ENCODE assay signal across 21 mouse cellular contexts in genomic region chr1:162611191-162611590, GRCm38 (mm10). TPM values are rescaled to one million over a fixed set of nuclear protein-coding genes. Genes with fewer than 3 reads are reported as not detected.
DNase-seq lines count a peak whose midpoint lies in the region; ATAC-seq lines count a peak whose summit lies in the region.
"Had no signal": no experiment of that assay in that cellular context is flagged by ENCODE, and none has a peak within 500 bp of the region (broad histone marks: within the 10 kb centered on the region; RNA-seq: fewer than 3 reads in every experiment).

No protein-coding gene starts in this region.

- no peak overlapping the region for H3K4me2 ChIP-seq in kidney, embryonic 15.5 days
- H3K4me2 ChIP-seq in midbrain, embryonic 14.5 days (ENCODE audit: low read length) = no peak overlapping the region
- H3K4me2 ChIP-seq: embryonic facial prominence, embryonic 13.5 days; forebrain, embryonic 15.5 days; hindbrain, embryonic 12.5 days had no signal

- no peak for DNase-seq in frontal cortex, postnatal 36 days (ENCODE audit: low spot score in 2 of 2)
- peak; percentile 7 to 13 for DNase-seq in kidney, adult 8-10 months
- peak; percentile 26 for DNase-seq in midbrain, embryonic 14.5 days
- no peak for DNase-seq in midbrain, embryonic 10.5 days (ENCODE audit: low spot score)
- DNase-seq: adrenal gland, postnatal 14 days; cerebellum, adult 18-20 months; cerebellum, adult 9-11 months; cerebellum, postnatal 36 days; gastrocnemius, adult 2 months; gastrocnemius, postnatal 25 days; heart, postnatal 10 days; heart, postnatal 4 days had no signal

- no peaks in the 10 kb centered on the region for H3K36me3 ChIP-seq in kidney, embryonic 15.5 days
- H3K36me3 ChIP-seq in midbrain, embryonic 14.5 days (ENCODE audit: control insufficient read depth, insufficient read depth, low read length) = no peaks in the 10 kb centered on the region
- H3K36me3 ChIP-seq in midbrain, embryonic 10.5 days = no peaks in the 10 kb centered on the region
- H3K36me3 ChIP-seq: embryonic facial prominence, embryonic 13.5 days; forebrain, embryonic 15.5 days; hindbrain, embryonic 12.5 days had no signal

- no peak overlapping the region for H3K4me3 ChIP-seq in kidney, embryonic 15.5 days (replicated peaks)
- no peak overlapping the region for H3K4me3 ChIP-seq in midbrain, embryonic 14.5 days (replicated peaks; ENCODE audit: low read depth, low read length)
- no peak overlapping the region for H3K4me3 ChIP-seq in midbrain, embryonic 10.5 days
- H3K4me3 ChIP-seq: embryonic facial prominence, embryonic 13.5 days; forebrain, embryonic 15.5 days; gastrocnemius, adult 2 months; hindbrain, embryonic 12.5 days had no signal

- peak; percentile 18; the same call in 1 of the 2 replicates for ATAC-seq in frontal cortex, adult (ENCODE audit: low TSS enrichment)
- ATAC-seq in kidney, embryonic 15.5 days (replicated peaks; ENCODE audit: low FRiP score) = no peak
- ATAC-seq in midbrain, embryonic 14.5 days (ENCODE audit: low FRiP score, low TSS enrichment) = no peak
- ATAC-seq: activated CD4-positive, CD25-positive, alpha-beta regulatory T cell, adult 4 months; forebrain, embryonic 15.5 days; Patski had no signal

- H3K9me3 ChIP-seq in kidney, embryonic 15.5 days (replicated peaks) = no peaks in the 10 kb centered on the region
- no peaks in the 10 kb centered on the region for H3K9me3 ChIP-seq in midbrain, embryonic 14.5 days (ENCODE audit: control insufficient read depth, low read length)
- H3K9me3 ChIP-seq in midbrain, embryonic 10.5 days (replicated peaks) = no peaks in the 10 kb centered on the region
- H3K9me3 ChIP-seq: embryonic facial prominence, embryonic 13.5 days; forebrain, embryonic 15.5 days; hindbrain, embryonic 12.5 days had no signal

- WGBS in kidney, embryonic 15.5 days = 76% methylated on average over 4 of the region's 4 CpGs
- WGBS in midbrain, embryonic 14.5 days = 40% methylated on average over 4 of the region's 4 CpGs
- WGBS in midbrain, embryonic 10.5 days = 68% methylated on average over 4 of the region's 4 CpGs

- H3K9ac ChIP-seq in kidney, embryonic 15.5 days = no peak overlapping the region
- H3K9ac ChIP-seq in midbrain, embryonic 14.5 days (replicated peaks; ENCODE audit: low read length) = no peak overlapping the region
- H3K9ac ChIP-seq: embryonic facial prominence, embryonic 13.5 days; forebrain, embryonic 15.5 days; hindbrain, embryonic 12.5 days had no signal

- no peaks in the 10 kb centered on the region for H3K27me3 ChIP-seq in kidney, embryonic 15.5 days
- no peaks in the 10 kb centered on the region for H3K27me3 ChIP-seq in midbrain, embryonic 14.5 days (ENCODE audit: control insufficient read depth, insufficient read depth, low read length)
- no peaks in the 10 kb centered on the region for H3K27me3 ChIP-seq in midbrain, embryonic 10.5 days (ENCODE audit: low read depth, poor library complexity, severe bottlenecking)
- H3K27me3 ChIP-seq: CH12.LX; embryonic facial prominence, embryonic 13.5 days; forebrain, embryonic 15.5 days; hindbrain, embryonic 12.5 days had no signal

- H3K27ac ChIP-seq in kidney, embryonic 15.5 days = no peak overlapping the region
- no peak overlapping the region for H3K27ac ChIP-seq in midbrain, embryonic 14.5 days (replicated peaks; ENCODE audit: low read depth, low read length)
- H3K27ac ChIP-seq in midbrain, embryonic 10.5 days (replicated peaks) = no peak overlapping the region
- H3K27ac ChIP-seq: embryonic facial prominence, embryonic 13.5 days; forebrain, embryonic 15.5 days; gastrocnemius, adult 2 months; hindbrain, embryonic 12.5 days had no signal

- no peaks in the 10 kb centered on the region for H3K4me1 ChIP-seq in kidney, embryonic 15.5 days
- H3K4me1 ChIP-seq in midbrain, embryonic 14.5 days (ENCODE audit: control insufficient read depth, insufficient read depth, low read length) = no peaks in the 10 kb centered on the region; the same call in 1 of the 2 replicates
- H3K4me1 ChIP-seq in midbrain, embryonic 10.5 days = peaks cover 25% of the 10 kb centered on the region
- H3K4me1 ChIP-seq: hindbrain, embryonic 12.5 days had no signal

RNA-seq across cellular contexts. Expression of gene Myoc, which starts 27.8 kb away (rescaled TPM):
- 0.18 and 0.47 TPM in 2 replicates for polyA plus RNA-seq in kidney, embryonic 15.5 days (2015; fragmentation: Nextera tagmentation; extraction: Ambion mirVana)
- polyA plus RNA-seq in midbrain, embryonic 14.5 days (2014; fragmentation: Nextera tagmentation; extraction: Ambion mirVana) = 0.13 TPM in 1 of 2 replicates, not detected in the other
- polyA plus RNA-seq in midbrain, embryonic 10.5 days (2016; fragmentation: Nextera tagmentation; extraction: Ambion mirVana) = not detected in 2 replicates
- polyA plus RNA-seq: activated CD4-positive, CD25-positive, alpha-beta regulatory T cell, adult 4 months; embryonic facial prominence, embryonic 13.5 days; forebrain, embryonic 15.5 days; heart, embryonic 14.5 days; hindbrain, embryonic 12.5 days; Patski had no signal

RNA-seq across cellular contexts. Expression of gene Vamp4, which starts 40.9 kb away (rescaled TPM):
- polyA plus RNA-seq in kidney, embryonic 15.5 days (2015; fragmentation: Nextera tagmentation; extraction: Ambion mirVana) = 54.3 and 58.4 TPM in 2 replicates
- polyA plus RNA-seq in midbrain, embryonic 14.5 days (2014; fragmentation: Nextera tagmentation; extraction: Ambion mirVana) = 71.3 and 72.0 TPM in 2 replicates
- polyA plus RNA-seq in midbrain, embryonic 10.5 days (2016; fragmentation: Nextera tagmentation; extraction: Ambion mirVana) = 52.3 and 53.0 TPM in 2 replicates

RNA-seq across cellular contexts. Expression of gene Myocos, which starts 46.8 kb away (rescaled TPM):
- polyA plus RNA-seq in kidney, embryonic 15.5 days (2015; fragmentation: Nextera tagmentation; extraction: Ambion mirVana) = not detected in 2 replicates
- polyA plus RNA-seq in midbrain, embryonic 14.5 days (2014; fragmentation: Nextera tagmentation; extraction: Ambion mirVana) = not detected in 2 replicates
- not detected in 2 replicates for polyA plus RNA-seq in midbrain, embryonic 10.5 days (2016; fragmentation: Nextera tagmentation; extraction: Ambion mirVana)
- polyA plus RNA-seq: activated CD4-positive, CD25-positive, alpha-beta regulatory T cell, adult 4 months; embryonic facial prominence, embryonic 13.5 days; forebrain, embryonic 15.5 days; heart, embryonic 14.5 days; hindbrain, embryonic 12.5 days; Patski had no signal

Comparison
In these comparisons a context has a peak if more than half of its experiments do, and no peak if none do; other contexts are left out.
1. DNase-seq: peak in kidney, adult 8-10 months (2 of 2) and midbrain, embryonic 14.5 days (single experiment); none in frontal cortex, postnatal 36 days (0 of 2) and midbrain, embryonic 10.5 days (single experiment).